In the genomic region with DNA sequence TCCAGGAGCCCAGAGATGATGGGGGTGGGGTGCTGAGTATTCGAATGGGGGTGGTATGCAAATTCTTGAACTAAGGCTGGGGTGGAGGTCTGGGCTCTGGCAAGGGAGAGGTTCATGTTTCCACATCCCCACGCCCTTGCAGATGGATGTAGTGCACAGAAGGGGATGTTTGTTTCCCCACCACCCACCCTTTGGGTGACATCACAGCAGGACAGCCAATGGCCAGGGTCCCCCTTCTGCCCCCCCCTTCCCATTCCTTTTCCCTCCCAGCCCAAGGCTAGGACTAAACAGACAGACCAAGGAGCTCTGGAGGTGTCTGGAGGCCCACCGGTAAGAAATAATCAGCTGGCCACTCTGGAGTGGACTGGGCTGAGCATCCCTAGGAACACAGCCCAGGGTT, we compare ENCODE assay signal across 19 mouse cellular contexts. TPM values are rescaled to one million over a fixed set of nuclear protein-coding genes. Genes with fewer than 3 reads are reported as not detected.
DNase-seq lines count a peak whose midpoint lies in the region; ATAC-seq and TF ChIP-seq lines count a peak whose summit lies in the region.
"Had no signal": no experiment of that assay in that cellular context is flagged by ENCODE, and none has a peak within 500 bp of the region (broad histone marks: within the 10 kb centered on the region; RNA-seq: fewer than 3 reads in every experiment).

A gene (plus strand): TSS at position 289 of the 400 bp plus-strand sequence.

- no peaks in the 10 kb centered on the region for H3K4me1 ChIP-seq in embryonic facial prominence, embryonic 11.5 days (ENCODE audit: control insufficient read depth, insufficient read depth, low read length)
- H3K4me1 ChIP-seq in embryonic facial prominence, embryonic 10.5 days = peaks cover 12% of the 10 kb centered on the region
- H3K4me1 ChIP-seq in lung, postnatal 0 days (ENCODE audit: insufficient read depth, low read depth, low read length) = no peaks in the 10 kb centered on the region
- H3K4me1 ChIP-seq: midbrain, embryonic 13.5 days; neural tube, embryonic 12.5 days had no signal

- no peaks in the 10 kb centered on the region for H3K36me3 ChIP-seq in embryonic facial prominence, embryonic 11.5 days (replicated peaks; ENCODE audit: control insufficient read depth, insufficient read depth, low read depth, low read length)
- H3K36me3 ChIP-seq in embryonic facial prominence, embryonic 10.5 days (replicated peaks) = no peaks in the 10 kb centered on the region
- no peaks in the 10 kb centered on the region for H3K36me3 ChIP-seq in lung, postnatal 0 days (ENCODE audit: insufficient read depth, low read length)
- H3K36me3 ChIP-seq: embryonic facial prominence, embryonic 12.5 days; hindbrain, embryonic 10.5 days; limb, embryonic 15.5 days; midbrain, embryonic 13.5 days; neural tube, embryonic 12.5 days had no signal

- WGBS in embryonic facial prominence, embryonic 11.5 days = 39% methylated on average over 3 of the region's 3 CpGs
- WGBS in embryonic facial prominence, embryonic 10.5 days = 44% methylated on average over 3 of the region's 3 CpGs
- 35% methylated on average over 3 of the region's 3 CpGs for WGBS in lung, postnatal 0 days

- H3K9ac ChIP-seq in embryonic facial prominence, embryonic 11.5 days (replicated peaks; ENCODE audit: low read length) = no peak within 1 kb of the TSS
- peak within 1 kb of the TSS; percentile 44 for H3K9ac ChIP-seq in lung, postnatal 0 days (replicated peaks; ENCODE audit: low read depth)
- H3K9ac ChIP-seq: embryonic facial prominence, embryonic 12.5 days; limb, embryonic 15.5 days; midbrain, embryonic 13.5 days; neural tube, embryonic 12.5 days had no signal

- H3K27ac ChIP-seq in embryonic facial prominence, embryonic 11.5 days (replicated peaks; ENCODE audit: low read depth, low read length) = no peak within 1 kb of the TSS
- no peak within 1 kb of the TSS for H3K27ac ChIP-seq in embryonic facial prominence, embryonic 10.5 days (replicated peaks)
- peak within 1 kb of the TSS; percentile 87 for H3K27ac ChIP-seq in lung, postnatal 0 days (ENCODE audit: low read length)
- H3K27ac ChIP-seq: embryonic facial prominence, embryonic 12.5 days; hindbrain, embryonic 10.5 days; hindbrain, postnatal 0 days; limb, embryonic 15.5 days; midbrain, embryonic 13.5 days; neural tube, embryonic 12.5 days had no signal

- DNase-seq in embryonic facial prominence, embryonic 11.5 days (ENCODE audit: low spot score) = peak; percentile 11
- DNase-seq in embryonic facial prominence, embryonic 10.5 days (ENCODE audit: low spot score) = no peak
- DNase-seq in kidney, postnatal 10 days = peak; percentile 30
- DNase-seq in kidney, postnatal 4 days = no peak
- DNase-seq in R1 (ENCODE audit: low read depth, low spot score) = peak; percentile 42
- peak; percentile 52 for DNase-seq in lung, postnatal 0 days (ENCODE audit: low spot score)
- DNase-seq in urinary bladder, adult 2 months (ENCODE audit: low spot score) = no peak
- no peak for DNase-seq in ovary, postnatal 36 days (ENCODE audit: low spot score)
- DNase-seq: cerebellum, adult 9-10 months; right cerebral cortex, adult 18-20 months; thymus, postnatal 4 days had no signal

- ATAC-seq in embryonic facial prominence, embryonic 11.5 days (replicated peaks; ENCODE audit: insufficient number of reproducible peaks, low FRiP score, low TSS enrichment, low read depth) = 0 out of 2 replicates have a peak, but pooled peaks have one; percentile 22
- ATAC-seq in lung, postnatal 0 days = peak; percentile 69
- ATAC-seq: forebrain, embryonic 14.5 days; hindbrain, postnatal 0 days; intestine, postnatal 0 days; midbrain, embryonic 13.5 days had no signal

- H3K4me3 ChIP-seq in embryonic facial prominence, embryonic 11.5 days (ENCODE audit: low read depth, low read length) = no peak within 1 kb of the TSS
- H3K4me3 ChIP-seq in embryonic facial prominence, embryonic 10.5 days = no peak within 1 kb of the TSS
- peak within 1 kb of the TSS; percentile 32 for H3K4me3 ChIP-seq in lung, postnatal 0 days (ENCODE audit: low read depth, low read length)
- H3K4me3 ChIP-seq: embryonic facial prominence, embryonic 12.5 days; hindbrain, embryonic 10.5 days; limb, embryonic 15.5 days; midbrain, embryonic 13.5 days; neural tube, embryonic 12.5 days had no signal

- no peak for TF ChIP-seq CTCF in lung, postnatal 0 days (IDR thresholded peaks at IDR 0.05)

- H3K27me3 ChIP-seq in embryonic facial prominence, embryonic 11.5 days (ENCODE audit: control insufficient read depth, insufficient read depth, low read length) = no peaks in the 10 kb centered on the region
- H3K27me3 ChIP-seq in embryonic facial prominence, embryonic 10.5 days (replicated peaks; ENCODE audit: low read depth, poor library complexity, severe bottlenecking) = no peaks in the 10 kb centered on the region
- no peaks in the 10 kb centered on the region for H3K27me3 ChIP-seq in lung, postnatal 0 days (replicated peaks; ENCODE audit: insufficient read depth, low read length)
- H3K27me3 ChIP-seq: embryonic facial prominence, embryonic 12.5 days; limb, embryonic 15.5 days; midbrain, embryonic 13.5 days; neural tube, embryonic 12.5 days had no signal

- TF ChIP-seq EP300 in lung, postnatal 0 days (IDR thresholded peaks at IDR 0.05) = no peak

- H3K9me3 ChIP-seq in embryonic facial prominence, embryonic 11.5 days (replicated peaks; ENCODE audit: control insufficient read depth, low read length) = no peaks in the 10 kb centered on the region
- 0 out of 2 replicates have a peak, but pooled peaks cover 2% of the 10 kb centered on the region for H3K9me3 ChIP-seq in embryonic facial prominence, embryonic 10.5 days
- no peaks in the 10 kb centered on the region for H3K9me3 ChIP-seq in lung, postnatal 0 days (ENCODE audit: low read length)
- H3K9me3 ChIP-seq: embryonic facial prominence, embryonic 12.5 days; hindbrain, embryonic 10.5 days; limb, embryonic 15.5 days; midbrain, embryonic 13.5 days; neural tube, embryonic 12.5 days had no signal

- no peak within 1 kb of the TSS for H3K4me2 ChIP-seq in embryonic facial prominence, embryonic 11.5 days (ENCODE audit: low read depth, low read length)
- peak within 1 kb of the TSS; percentile 44 for H3K4me2 ChIP-seq in lung, postnatal 0 days (replicated peaks; ENCODE audit: low read depth, low read length)
- H3K4me2 ChIP-seq: embryonic facial prominence, embryonic 12.5 days; limb, embryonic 15.5 days; midbrain, embryonic 13.5 days; neural tube, embryonic 12.5 days had no signal

RNA-seq across cellular contexts. Expression of the gene that starts here (rescaled TPM):
- 1.2 and 2.2 TPM in 2 replicates for polyA plus RNA-seq in embryonic facial prominence, embryonic 11.5 days (2014; fragmentation: Nextera tagmentation; extraction: Ambion mirVana)
- 3.8 and 4.2 TPM in 2 replicates for polyA plus RNA-seq in embryonic facial prominence, embryonic 10.5 days (2016; fragmentation: Nextera tagmentation; extraction: Ambion mirVana)
- polyA plus RNA-seq in lung, postnatal 0 days (2015; fragmentation: Nextera tagmentation; extraction: Ambion mirVana) = 73.2 and 75.2 TPM in 2 replicates
- polyA plus RNA-seq in urinary bladder, adult 2 months (2012; rRNA removed) = 4.6 and 4.9 TPM in 2 replicates

Comparison
In these comparisons a context has a peak if more than half of its experiments do, and no peak if none do; other contexts are left out.
1. RNA of the gene that starts here (polyA plus RNA-seq): 73.2 to 75.2 TPM in lung, postnatal 0 days; 4.6 to 4.9 TPM in urinary bladder, adult 2 months, 3.8 to 4.2 TPM in embryonic facial prominence, embryonic 10.5 days and 1.2 to 2.2 TPM in embryonic facial prominence, embryonic 11.5 days; every median in the first group is over 10 times any median in the second.
2. DNase-seq: peak in embryonic facial prominence, embryonic 11.5 days (single experiment), kidney, postnatal 10 days (single experiment), R1 (single experiment) and lung, postnatal 0 days (single experiment); none in embryonic facial prominence, embryonic 10.5 days (single experiment), kidney, postnatal 4 days (0 of 2), urinary bladder, adult 2 months (single experiment) and ovary, postnatal 36 days (single experiment).